Mouse (Mus musculus): ENCODE data around the gene Tbcel. TPM values are rescaled to one million over a fixed set of nuclear protein-coding genes. Genes with fewer than 3 reads are reported as not detected.
A peak's percentile ranks its signal among the peaks of the same experiment; 100 is the strongest.

Gene Tbcel
- polyA plus RNA-seq, 1 experiment from 2014 or later, result 4.9 TPM

GRCm38 (mm10) chr9:42482944-42483343 is 24.7 kb downstream of the Tbcel start:
- no peak overlapping the region for H3K4me2 ChIP-seq (replicated peaks)
- no peak overlapping the region for H3K9ac ChIP-seq
- H3K4me3 ChIP-seq, result no peak overlapping the region
- WGBS, result 86% methylated on average over 1 of the region's 1 CpGs
- H3K27me3 ChIP-seq, result no peaks in the 10 kb centered on the region
- ATAC-seq (ENCODE audit: insufficient number of reproducible peaks, insufficient read depth, low FRiP score, low TSS enrichment), result no peak
- H3K36me3 ChIP-seq, result no peaks in the 10 kb centered on the region
- H3K27ac ChIP-seq, result no peak overlapping the region
- no peaks in the 10 kb centered on the region for H3K9me3 ChIP-seq
- H3K4me1 ChIP-seq, result no peaks in the 10 kb centered on the region

DNA sequence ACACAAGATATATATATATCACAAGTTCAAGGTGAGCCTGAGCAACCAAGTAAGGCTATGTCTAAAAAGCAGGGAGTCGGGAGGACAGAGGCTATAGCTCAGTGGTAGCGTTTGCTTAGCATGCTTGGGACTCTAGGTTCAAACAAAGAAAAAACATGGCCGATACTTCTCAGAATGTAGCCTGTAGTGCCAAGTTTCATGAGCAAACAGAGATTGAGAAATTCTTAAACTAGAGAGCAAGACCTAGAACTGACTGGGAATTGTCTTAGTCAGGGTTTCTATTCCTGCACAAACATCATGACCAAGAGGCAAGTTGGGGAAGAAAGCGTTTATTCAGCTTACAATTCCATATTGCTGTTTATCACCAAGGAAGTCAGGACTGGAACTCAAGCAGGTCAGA is 31.4 kb downstream of the Tbcel start:
- H3K4me2 ChIP-seq (replicated peaks), result no peak overlapping the region
- no peak overlapping the region for H3K9ac ChIP-seq
- no peaks in the 10 kb centered on the region for H3K27me3 ChIP-seq
- no peaks in the 10 kb centered on the region for H3K36me3 ChIP-seq
- no peak overlapping the region for H3K4me3 ChIP-seq
- peaks cover 3% of the 10 kb centered on the region for H3K4me1 ChIP-seq
- no peak overlapping the region for H3K27ac ChIP-seq
- 86% methylated on average over 4 of the region's 4 CpGs for WGBS
- ATAC-seq (ENCODE audit: insufficient number of reproducible peaks, insufficient read depth, low FRiP score, low TSS enrichment), result no peak
- H3K9me3 ChIP-seq, result no peaks in the 10 kb centered on the region

DNA sequence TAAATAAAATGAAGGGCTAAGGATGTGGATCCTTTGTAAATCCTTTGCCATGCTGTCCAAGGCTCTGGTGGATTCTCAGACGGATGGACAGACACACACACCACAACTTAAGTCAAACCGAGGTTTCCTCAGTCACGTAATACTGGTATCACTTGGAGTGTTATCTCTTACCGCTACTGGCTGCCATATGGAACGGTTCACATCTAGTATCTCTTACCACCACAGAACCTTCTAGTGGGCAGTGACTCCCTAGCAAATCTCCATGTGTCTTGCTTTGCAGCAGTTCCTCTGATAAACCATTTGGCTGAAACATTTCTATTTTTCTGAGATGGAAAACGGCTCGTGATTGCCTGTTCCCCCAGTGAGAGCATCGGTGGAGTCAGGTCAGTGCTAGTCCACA is 33.4 kb downstream of the Tbcel start:
- Histone ChIP-seq H3K4me1 (peaks cover 9% of the 10 kb centered on the region), H3K27ac (no peak overlapping the region), H3K27me3 (no peaks in the 10 kb centered on the region), H3K36me3 (no peaks in the 10 kb centered on the region), H3K4me3 (no peak overlapping the region), H3K4me2 (replicated peaks) (no peak overlapping the region), H3K9ac (no peak overlapping the region), H3K9me3 (no peaks in the 10 kb centered on the region)
- WGBS, result 79% methylated on average over 8 of the region's 8 CpGs
- ATAC-seq (ENCODE audit: insufficient number of reproducible peaks, insufficient read depth, low FRiP score, low TSS enrichment), result no peak

- Histone ChIP-seq H3K9ac (peak overlapping the region; percentile 70), H3K9me3 (no peaks in the 10 kb centered on the region), H3K27me3 (no peaks in the 10 kb centered on the region), H3K27ac (peak overlapping the region; percentile 42; the same call in 1 of the 2 replicates), H3K4me3 (peak overlapping the region; percentile 72), H3K4me1 (peaks cover 9% of the 10 kb centered on the region), H3K36me3 (no peaks in the 10 kb centered on the region), H3K4me2 (replicated peaks) (peak overlapping the region; percentile 75)
- WGBS, result 6% methylated on average over 49 of the region's 49 CpGs
- ATAC-seq (ENCODE audit: insufficient number of reproducible peaks, insufficient read depth, low FRiP score, low TSS enrichment), result peak; percentile 87
Measured at GRCm38 (mm10) chr9:42471921-42472747, 35.5 kb downstream of the Tbcel start.

- Histone ChIP-seq H3K27me3 (no peaks in the 10 kb centered on the region), H3K36me3 (no peaks in the 10 kb centered on the region), H3K4me2 (replicated peaks) (peak overlapping the region; percentile 75), H3K9ac (peak overlapping the region; percentile 70), H3K9me3 (no peaks in the 10 kb centered on the region), H3K4me1 (peaks cover 9% of the 10 kb centered on the region), H3K27ac (no peak overlapping the region), H3K4me3 (peak overlapping the region; percentile 72)
- ATAC-seq (ENCODE audit: insufficient number of reproducible peaks, insufficient read depth, low FRiP score, low TSS enrichment), result no peak
- 49% methylated on average over 4 of the region's 4 CpGs for WGBS
Measured at GRCm38 (mm10) chr9:42471214-42471613, 36.4 kb downstream of the Tbcel start.

GRCm38 (mm10) chr9:42469323-42469722 is 38.3 kb downstream of the Tbcel start:
- Histone ChIP-seq H3K27me3 (no peaks in the 10 kb centered on the region), H3K4me1 (peaks cover 9% of the 10 kb centered on the region), H3K9ac (no peak overlapping the region), H3K27ac (no peak overlapping the region), H3K4me3 (no peak overlapping the region), H3K4me2 (replicated peaks) (no peak overlapping the region), H3K9me3 (no peaks in the 10 kb centered on the region), H3K36me3 (no peaks in the 10 kb centered on the region)
- ATAC-seq (ENCODE audit: insufficient number of reproducible peaks, insufficient read depth, low FRiP score, low TSS enrichment), result no peak
- WGBS, result 93% methylated on average over 15 of the region's 15 CpGs

DNA sequence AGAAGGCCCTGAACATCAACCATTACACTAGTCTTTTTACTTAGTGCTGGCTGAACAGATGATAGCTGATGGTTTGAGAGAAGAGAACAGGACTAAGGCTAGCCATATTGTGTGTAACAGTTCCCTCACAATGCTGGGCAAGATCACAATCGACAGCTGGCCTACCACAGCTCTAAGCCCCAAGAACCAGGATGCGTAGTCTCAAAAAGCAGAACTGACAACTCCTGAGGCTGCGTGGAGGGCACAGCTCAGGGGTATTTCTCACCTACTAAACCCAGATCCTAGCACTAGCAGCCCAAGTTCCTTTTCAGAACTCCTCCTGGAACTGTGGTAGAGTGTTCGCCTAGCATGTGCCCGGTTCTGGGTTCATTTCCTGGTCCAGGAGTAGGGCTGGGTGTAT is 39.2 kb downstream of the Tbcel start:
- no peak overlapping the region for H3K4me3 ChIP-seq
- no peak for ATAC-seq (ENCODE audit: insufficient number of reproducible peaks, insufficient read depth, low FRiP score, low TSS enrichment)
- H3K9me3 ChIP-seq, result no peaks in the 10 kb centered on the region
- WGBS, result 93% methylated on average over 5 of the region's 5 CpGs
- H3K4me2 ChIP-seq (replicated peaks), result no peak overlapping the region
- H3K27ac ChIP-seq, result no peak overlapping the region
- no peaks in the 10 kb centered on the region for H3K36me3 ChIP-seq
- H3K9ac ChIP-seq, result no peak overlapping the region
- no peaks in the 10 kb centered on the region for H3K27me3 ChIP-seq
- peaks cover 13% of the 10 kb centered on the region for H3K4me1 ChIP-seq

- H3K9ac ChIP-seq, result no peak overlapping the region
- WGBS, result 82% methylated on average over 12 of the region's 12 CpGs
- no peak for ATAC-seq (ENCODE audit: insufficient number of reproducible peaks, insufficient read depth, low FRiP score, low TSS enrichment)
- H3K36me3 ChIP-seq, result no peaks in the 10 kb centered on the region
- H3K4me2 ChIP-seq (replicated peaks), result no peak overlapping the region
- no peaks in the 10 kb centered on the region for H3K27me3 ChIP-seq
- H3K4me3 ChIP-seq, result no peak overlapping the region
- no peak overlapping the region for H3K27ac ChIP-seq
- peaks cover 18% of the 10 kb centered on the region for H3K4me1 ChIP-seq
- H3K9me3 ChIP-seq, result no peaks in the 10 kb centered on the region
Measured at GRCm38 (mm10) chr9:42467116-42467815, 40.3 kb downstream of the Tbcel start.

DNA sequence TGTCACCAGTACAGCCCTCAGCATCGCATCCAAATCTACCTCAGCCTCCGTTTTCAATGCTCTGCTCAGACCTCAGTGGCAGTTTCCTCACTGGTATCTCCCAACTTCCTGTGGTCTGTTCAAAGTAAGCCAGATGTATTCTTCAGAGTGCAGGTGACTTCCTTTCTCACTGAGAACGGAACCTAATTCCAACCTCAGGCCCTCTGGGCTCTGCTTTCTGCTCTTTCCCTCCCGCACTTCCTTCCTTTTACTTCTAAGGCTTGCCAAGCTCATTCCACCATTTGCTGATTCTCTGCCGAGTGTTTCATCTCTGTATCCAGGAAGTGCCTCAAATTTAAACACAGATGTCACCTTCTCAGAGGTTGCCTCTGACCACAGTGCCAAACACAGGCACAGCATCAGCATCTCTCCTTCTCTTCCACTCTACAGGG is 41.9 kb downstream of the Tbcel start:
- no peak for ATAC-seq (ENCODE audit: insufficient number of reproducible peaks, insufficient read depth, low FRiP score, low TSS enrichment)
- Histone ChIP-seq H3K27me3 (no peaks in the 10 kb centered on the region), H3K9me3 (no peaks in the 10 kb centered on the region), H3K4me1 (peaks cover 18% of the 10 kb centered on the region), H3K4me2 (replicated peaks) (no peak overlapping the region), H3K4me3 (no peak overlapping the region), H3K36me3 (no peaks in the 10 kb centered on the region), H3K27ac (no peak overlapping the region), H3K9ac (no peak overlapping the region)
- WGBS, result 77% methylated on average over 5 of the region's 5 CpGs

DNA sequence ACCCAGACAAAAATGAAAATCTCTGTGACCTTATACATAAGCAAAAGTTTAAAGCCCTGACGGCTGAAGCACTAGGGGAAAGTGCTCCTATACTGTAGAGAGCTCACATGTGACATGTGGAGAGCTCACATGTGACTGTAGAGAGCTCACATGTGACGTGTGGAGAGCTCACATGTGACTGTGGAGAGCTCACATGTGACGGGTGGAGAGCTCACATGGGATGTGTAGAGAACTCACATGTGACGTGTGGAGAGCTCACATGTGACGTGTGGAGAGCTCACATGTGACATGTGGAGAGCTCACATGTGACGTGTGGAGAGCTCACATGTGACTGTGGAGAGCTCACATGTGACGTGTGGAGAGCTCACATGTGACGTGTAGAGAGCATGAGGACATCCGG is 43.4 kb downstream of the Tbcel start:
- Histone ChIP-seq H3K4me1 (peaks cover 21% of the 10 kb centered on the region), H3K9ac (no peak overlapping the region), H3K27me3 (no peaks in the 10 kb centered on the region), H3K4me3 (no peak overlapping the region), H3K27ac (no peak overlapping the region), H3K9me3 (no peaks in the 10 kb centered on the region), H3K36me3 (no peaks in the 10 kb centered on the region), H3K4me2 (replicated peaks) (no peak overlapping the region)
- 90% methylated on average over 9 of the region's 9 CpGs for WGBS
- no peak for ATAC-seq (ENCODE audit: insufficient number of reproducible peaks, insufficient read depth, low FRiP score, low TSS enrichment)

DNA sequence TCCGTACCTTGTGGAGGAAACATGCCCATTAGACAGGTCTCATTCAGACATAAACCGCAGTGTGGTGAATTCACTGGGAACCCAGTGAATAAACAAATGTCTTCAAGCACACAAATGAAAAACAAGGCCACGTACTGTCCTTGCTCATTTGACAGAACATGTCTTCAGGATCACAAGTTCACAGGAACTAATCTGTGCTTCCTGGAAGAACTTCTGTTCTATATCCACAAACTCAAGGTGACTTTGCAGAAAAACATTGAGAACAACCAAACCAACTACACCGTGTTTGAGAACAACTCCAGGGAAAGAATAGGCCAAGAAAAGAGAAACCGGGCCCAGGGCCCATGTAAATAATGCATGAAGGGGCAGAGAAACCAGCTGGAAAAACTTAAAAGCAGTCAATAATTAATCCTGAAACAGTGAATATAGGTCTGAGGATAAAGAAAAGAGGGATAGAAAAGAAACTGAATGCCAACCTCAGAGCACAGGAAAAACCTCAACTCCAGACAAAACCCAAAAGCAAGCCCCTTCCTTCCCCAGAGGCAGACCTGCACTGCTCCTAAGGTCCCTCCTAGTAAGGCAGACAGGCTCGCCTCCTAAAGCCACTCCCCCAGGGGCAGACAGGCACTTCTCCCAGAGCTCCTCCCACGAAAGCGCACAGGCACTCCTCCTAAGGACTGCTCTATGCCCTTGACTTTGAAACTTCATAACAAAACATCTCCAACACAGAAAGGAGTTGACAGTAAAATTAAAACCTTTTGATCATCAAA is 44.2 kb downstream of the Tbcel start:
- no peak overlapping the region for H3K9ac ChIP-seq
- H3K36me3 ChIP-seq, result no peaks in the 10 kb centered on the region
- H3K27me3 ChIP-seq, result no peaks in the 10 kb centered on the region
- H3K4me1 ChIP-seq, result peaks cover 21% of the 10 kb centered on the region
- H3K27ac ChIP-seq, result no peak overlapping the region
- ATAC-seq (ENCODE audit: insufficient number of reproducible peaks, insufficient read depth, low FRiP score, low TSS enrichment), result no peak
- WGBS, result 51% methylated on average over 8 of the region's 8 CpGs
- no peak overlapping the region for H3K4me2 ChIP-seq (replicated peaks)
- no peak overlapping the region for H3K4me3 ChIP-seq
- no peaks in the 10 kb centered on the region for H3K9me3 ChIP-seq
